Mouse (Mus musculus): ENCODE measurements at regions not wholly inside any gene's neighbourhood (a gene's known extent, or its start where the extent isn't known, plus 50 kb on each side); places are given as distances from the start of the nearest gene placed in this dataset.

GRCm38 (mm10) chr7:71224320-71224865 lies 126.9 kb downstream of the Gm10295 start:
- TF ChIP-seq MAX (IDR thresholded peaks at IDR 0.05; ENCODE audit: low read depth) (no peak), CEBPB (IDR thresholded peaks at IDR 0.05; ENCODE audit: insufficient read depth, poor library complexity, severe bottlenecking) (no peak), E2F4 (IDR thresholded peaks at IDR 0.05; ENCODE audit: insufficient read depth) (no peak), POLR2AphosphoS2 (IDR thresholded peaks at IDR 0.05; ENCODE audit: insufficient read length, low read depth) (no peak)
